Mouse (Mus musculus) erythroblast, embryonic 14.5 days (primary cell): ENCODE measurements around the gene Bsn.

Source experiments
- GATA1 ChIP-seq: IDR thresholded peaks from 2 replicates; pipeline ENCODE4 v1.6.1; 2012; ENCODE audit warnings: low read length, inconsistent platforms, mixed read lengths
- TAL1 ChIP-seq: IDR thresholded peaks from 3 replicates; pipeline ENCODE4 v1.6.1; 2012; ENCODE audit warnings: low read length, inconsistent platforms, mixed read lengths

GRCm38 (mm10) chr9:108095518-108095917 lies 94.7 kb downstream of the Bsn start:
- no peak for TF ChIP-seq GATA1
- TF ChIP-seq TAL1, result no peak
